Mouse (Mus musculus): ENCODE measurements around the gene Rpl18a. TPM values are rescaled to one million over a fixed set of nuclear protein-coding genes. Genes with fewer than 3 reads are reported as not detected.

The Rpl18a gene
- polyA plus RNA-seq, 1 experiment from 2014 or later = 4,263 TPM

- Histone ChIP-seq H3K4me3 (no peak overlapping the region), H3K9ac (peak overlapping the region; percentile 5; the same call in 1 of the 2 replicates), H3K4me2 (replicated peaks) (no peak overlapping the region), H3K36me3 (no peaks in the 10 kb centered on the region), H3K4me1 (peaks cover 11% of the 10 kb centered on the region), H3K27me3 (no peaks in the 10 kb centered on the region; the same call in 1 of the 2 replicates), H3K9me3 (no peaks in the 10 kb centered on the region), H3K27ac (no peak overlapping the region)
- WGBS = 90% methylated on average over 13 of the region's 13 CpGs
- no peak for ATAC-seq (ENCODE audit: low FRiP score, low read depth)
Measured at GRCm38 (mm10) chr8:70874441-70874840, 22.8 kb downstream of the Rpl18a start.

DNA sequence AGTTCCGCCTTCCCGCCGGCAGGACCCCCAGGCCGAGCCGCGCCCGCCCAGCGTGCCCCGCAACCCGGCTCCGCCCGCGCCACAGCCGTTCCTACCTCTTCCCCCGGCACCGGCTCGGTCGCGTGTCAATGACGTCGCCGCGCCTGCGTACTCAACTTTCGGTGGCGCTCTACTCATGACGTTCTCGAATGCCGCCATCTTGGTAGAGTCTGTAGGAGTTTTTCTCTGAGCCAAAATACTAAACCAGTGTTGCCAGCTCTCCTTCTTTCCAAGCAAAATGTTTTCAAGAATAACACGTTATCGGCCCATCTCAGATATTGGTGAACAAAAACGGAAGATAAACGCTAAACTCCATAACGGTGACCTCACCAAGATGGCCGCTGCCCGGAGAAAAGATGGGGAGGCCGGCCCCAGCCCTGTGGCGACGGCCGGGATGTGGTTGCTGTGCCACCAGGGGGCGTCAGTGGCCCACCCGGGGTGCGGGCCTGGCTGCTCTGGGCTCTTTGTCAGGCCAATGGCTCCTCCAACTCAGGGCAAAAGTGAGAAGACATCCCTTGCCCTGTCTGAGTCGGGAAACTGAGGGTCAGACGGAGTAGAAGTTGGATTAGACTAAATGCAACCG lies 23.7 kb downstream of the Rpl18a start, which contains the start of gene Ccdc124:
TSS of gene Ccdc124 (minus strand) at position 572 of the 622 bp plus-strand sequence.
- under 1% methylated on average over 46 of the region's 46 CpGs for WGBS
- H3K27me3 ChIP-seq = no peaks in the 10 kb centered on the region; the same call in 1 of the 2 replicates
- H3K9ac ChIP-seq = peak within 1 kb of the TSS; percentile 84
- peak within 1 kb of the TSS; percentile 84 for H3K4me3 ChIP-seq
- H3K9me3 ChIP-seq = no peaks in the 10 kb centered on the region
- peak within 1 kb of the TSS; percentile 94 for H3K4me2 ChIP-seq (replicated peaks)
- ATAC-seq (ENCODE audit: low FRiP score, low read depth) = peak; percentile 90
- 0 out of 2 replicates have a peak, but pooled peaks cover 3% of the 10 kb centered on the region for H3K36me3 ChIP-seq
- peaks cover 21% of the 10 kb centered on the region for H3K4me1 ChIP-seq
- H3K27ac ChIP-seq = peak within 1 kb of the TSS; percentile 87

GRCm38 (mm10) chr8:70872643-70873363 lies 24.4 kb downstream of the Rpl18a start:
- peaks cover 27% of the 10 kb centered on the region for H3K4me1 ChIP-seq
- H3K4me2 ChIP-seq (replicated peaks) = peak overlapping the region; percentile 94
- H3K36me3 ChIP-seq = peaks cover 10% of the 10 kb centered on the region
- peak overlapping the region; percentile 84 for H3K9ac ChIP-seq
- H3K9me3 ChIP-seq = no peaks in the 10 kb centered on the region
- peak overlapping the region; percentile 87; the same call in 1 of the 2 replicates for H3K27ac ChIP-seq
- peak overlapping the region; percentile 84 for H3K4me3 ChIP-seq
- no peak for ATAC-seq (ENCODE audit: low FRiP score, low read depth)
- 5% methylated on average over 31 of the region's 31 CpGs for whole genome bisulfite sequencing
- H3K27me3 ChIP-seq = no peaks in the 10 kb centered on the region; the same call in 1 of the 2 replicates

- Histone ChIP-seq H3K4me1 (peaks cover 29% of the 10 kb centered on the region), H3K36me3 (peaks cover 12% of the 10 kb centered on the region), H3K27ac (no peak overlapping the region), H3K9me3 (no peaks in the 10 kb centered on the region), H3K4me2 (replicated peaks) (no peak overlapping the region; the same call in 1 of the 2 replicates), H3K9ac (0 out of 2 replicates have a peak overlapping the region, but pooled peaks have one; percentile 19), H3K4me3 (no peak overlapping the region), H3K27me3 (no peaks in the 10 kb centered on the region; the same call in 1 of the 2 replicates)
- WGBS = 95% methylated on average over 5 of the region's 5 CpGs
- no peak for ATAC-seq (ENCODE audit: low FRiP score, low read depth)
Measured at GRCm38 (mm10) chr8:70871195-70871807, 25.9 kb downstream of the Rpl18a start.

- WGBS = 46% methylated on average over 16 of the region's 16 CpGs
- no peak overlapping the region for H3K4me3 ChIP-seq
- no peak overlapping the region for H3K27ac ChIP-seq
- H3K27me3 ChIP-seq = no peaks in the 10 kb centered on the region
- no peaks in the 10 kb centered on the region for H3K9me3 ChIP-seq
- H3K4me2 ChIP-seq (replicated peaks) = peak overlapping the region; percentile 62
- ATAC-seq (ENCODE audit: low FRiP score, low read depth) = no peak
- H3K4me1 ChIP-seq = peaks cover 38% of the 10 kb centered on the region
- 0 out of 2 replicates have a peak overlapping the region, but pooled peaks have one; percentile 19 for H3K9ac ChIP-seq
- peaks cover 12% of the 10 kb centered on the region for H3K36me3 ChIP-seq
Measured at GRCm38 (mm10) chr8:70869601-70870041, 27.6 kb downstream of the Rpl18a start.

DNA sequence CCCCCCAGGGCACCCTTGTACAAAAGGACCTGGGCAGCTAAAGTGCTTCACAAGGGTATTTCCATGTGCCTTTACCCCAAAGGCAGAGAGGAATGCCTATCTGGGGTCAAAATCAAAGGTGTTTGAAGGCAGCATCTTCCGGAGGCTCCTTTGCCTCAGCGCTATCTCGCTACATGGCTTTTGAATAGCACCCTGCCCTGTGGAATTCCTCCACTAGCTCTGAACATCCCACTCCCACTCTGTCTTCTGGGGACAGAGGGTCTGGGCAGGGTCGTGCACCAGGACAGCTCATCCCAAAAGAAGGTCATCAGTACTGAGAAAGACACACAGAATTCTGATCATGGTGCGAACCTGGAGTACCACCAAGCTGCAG lies 28.0 kb downstream of the Rpl18a start:
- Histone ChIP-seq H3K9ac (peak overlapping the region; percentile 62; the same call in 1 of the 2 replicates), H3K36me3 (peaks cover 12% of the 10 kb centered on the region), H3K27me3 (0 out of 2 replicates have a peak, but pooled peaks cover 2% of the 10 kb centered on the region), H3K9me3 (no peaks in the 10 kb centered on the region), H3K4me1 (peaks cover 43% of the 10 kb centered on the region), H3K4me2 (replicated peaks) (peak overlapping the region; percentile 62), H3K27ac (peak overlapping the region; percentile 33; the same call in 1 of the 2 replicates), H3K4me3 (peak overlapping the region; percentile 32; the same call in 1 of the 2 replicates)
- no peak for ATAC-seq (ENCODE audit: low FRiP score, low read depth)
- 48% methylated on average over 5 of the region's 5 CpGs for WGBS

GRCm38 (mm10) chr8:70868559-70869198 lies 28.5 kb downstream of the Rpl18a start:
- Histone ChIP-seq H3K9ac (peak overlapping the region; percentile 62), H3K27ac (peak overlapping the region; percentile 44; the same call in 1 of the 2 replicates), H3K4me1 (peaks cover 47% of the 10 kb centered on the region), H3K36me3 (peaks cover 12% of the 10 kb centered on the region), H3K4me3 (peak overlapping the region; percentile 32), H3K27me3 (peaks cover 5% of the 10 kb centered on the region; the same call in 1 of the 2 replicates), H3K9me3 (no peaks in the 10 kb centered on the region), H3K4me2 (replicated peaks) (peak overlapping the region; percentile 62)
- WGBS = 13% methylated on average over 40 of the region's 40 CpGs
- no peak for ATAC-seq (ENCODE audit: low FRiP score, low read depth)

DNA sequence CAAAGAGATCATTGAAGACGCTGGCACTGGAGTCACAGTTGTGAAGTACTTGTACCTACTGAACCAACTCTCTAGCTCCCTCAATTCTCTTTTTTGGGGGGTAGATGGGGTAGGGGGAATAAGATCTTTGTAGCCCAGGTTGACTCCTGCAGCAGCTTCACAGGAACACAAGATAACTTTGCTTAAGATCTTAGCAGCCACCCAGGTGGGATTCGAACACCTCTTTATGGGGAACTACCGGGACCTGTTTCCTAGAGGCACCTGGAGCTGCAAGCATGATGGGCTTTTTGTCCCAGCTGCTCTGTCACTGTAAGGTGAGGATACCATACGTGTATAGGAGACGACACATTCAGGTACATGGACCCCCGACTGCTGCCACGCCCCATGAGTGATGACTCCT lies 30.6 kb downstream of the Rpl18a start:
- no peak for ATAC-seq (ENCODE audit: low FRiP score, low read depth)
- peaks cover 52% of the 10 kb centered on the region for H3K4me1 ChIP-seq
- H3K9ac ChIP-seq = no peak overlapping the region; the same call in 1 of the 2 replicates
- H3K27ac ChIP-seq = no peak overlapping the region
- H3K4me3 ChIP-seq = no peak overlapping the region
- peaks cover 26% of the 10 kb centered on the region for H3K27me3 ChIP-seq
- H3K9me3 ChIP-seq = no peaks in the 10 kb centered on the region
- WGBS = 84% methylated on average over 7 of the region's 7 CpGs
- H3K36me3 ChIP-seq = peaks cover 12% of the 10 kb centered on the region
- peak overlapping the region; percentile 96; the same call in 1 of the 2 replicates for H3K4me2 ChIP-seq (replicated peaks)

GRCm38 (mm10) chr8:70866001-70866520 lies 31.2 kb downstream of the Rpl18a start:
- peak overlapping the region; percentile 51 for H3K4me3 ChIP-seq
- WGBS = 7% methylated on average over 12 of the region's 12 CpGs
- H3K9ac ChIP-seq = peak overlapping the region; percentile 59
- H3K36me3 ChIP-seq = peaks cover 12% of the 10 kb centered on the region
- peak overlapping the region; percentile 96 for H3K4me2 ChIP-seq (replicated peaks)
- no peaks in the 10 kb centered on the region for H3K9me3 ChIP-seq
- peak overlapping the region; percentile 84 for H3K27ac ChIP-seq
- peak; percentile 13; the same call in 1 of the 2 replicates for ATAC-seq (ENCODE audit: low FRiP score, low read depth)
- peaks cover 31% of the 10 kb centered on the region for H3K27me3 ChIP-seq
- H3K4me1 ChIP-seq = peaks cover 51% of the 10 kb centered on the region

- WGBS = under 1% methylated on average over 46 of the region's 46 CpGs
- H3K4me3 ChIP-seq = peak overlapping the region; percentile 51
- peak overlapping the region; percentile 70 for H3K9ac ChIP-seq
- no peaks in the 10 kb centered on the region for H3K9me3 ChIP-seq
- ATAC-seq (ENCODE audit: low FRiP score, low read depth) = peak; percentile 92
- peaks cover 31% of the 10 kb centered on the region for H3K27me3 ChIP-seq
- peaks cover 12% of the 10 kb centered on the region for H3K36me3 ChIP-seq
- H3K4me2 ChIP-seq (replicated peaks) = peak overlapping the region; percentile 96
- peaks cover 51% of the 10 kb centered on the region for H3K4me1 ChIP-seq
- peak overlapping the region; percentile 84 for H3K27ac ChIP-seq
Measured at GRCm38 (mm10) chr8:70865350-70866000, 31.7 kb downstream of the Rpl18a start.
